Mouse (Mus musculus): ENCODE data around the gene Tnfrsf14. TPM values are rescaled to one million over a fixed set of nuclear protein-coding genes. Genes with fewer than 3 reads are reported as not detected.

The Tnfrsf14 gene
- 67.9 and 70.6 TPM in 2 replicates for polyA plus RNA-seq (2012; rRNA removed)

DNA sequence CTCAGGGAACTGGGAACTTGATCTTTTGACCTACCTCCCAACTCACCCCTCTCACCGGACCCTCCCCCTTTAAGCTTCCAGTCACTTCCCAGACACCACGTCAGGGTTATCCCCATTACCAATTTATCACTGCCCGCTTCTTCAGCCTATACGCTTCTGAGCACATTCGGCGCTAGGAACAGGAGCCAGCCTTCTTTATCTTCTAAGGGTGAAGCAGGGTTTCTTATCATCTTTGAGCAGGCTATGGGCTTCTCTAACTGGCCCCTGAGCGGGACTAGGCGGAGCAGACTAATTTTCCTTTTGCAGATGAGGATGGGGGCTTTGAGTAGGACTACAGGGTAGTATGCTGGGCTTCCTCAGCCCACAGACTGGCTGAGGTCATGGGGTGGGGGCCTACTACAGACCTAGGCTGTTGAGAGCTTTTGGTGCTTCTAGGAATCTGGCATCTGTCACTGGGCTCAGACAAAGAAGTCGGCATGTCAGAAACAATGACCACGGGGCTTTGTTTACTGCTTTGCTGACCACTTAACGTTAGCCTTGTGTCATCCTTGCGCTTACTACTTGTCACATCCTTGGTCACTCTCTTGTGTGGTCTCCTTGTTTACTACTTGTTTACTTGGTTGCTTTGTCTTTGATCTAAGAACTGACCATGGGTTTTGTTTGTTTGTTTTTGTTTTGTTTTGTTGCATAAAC is at the start of gene Tnfrsf14:
TSS of gene Tnfrsf14 (minus strand) at position 169 of the 693 bp plus-strand sequence.

DNA sequence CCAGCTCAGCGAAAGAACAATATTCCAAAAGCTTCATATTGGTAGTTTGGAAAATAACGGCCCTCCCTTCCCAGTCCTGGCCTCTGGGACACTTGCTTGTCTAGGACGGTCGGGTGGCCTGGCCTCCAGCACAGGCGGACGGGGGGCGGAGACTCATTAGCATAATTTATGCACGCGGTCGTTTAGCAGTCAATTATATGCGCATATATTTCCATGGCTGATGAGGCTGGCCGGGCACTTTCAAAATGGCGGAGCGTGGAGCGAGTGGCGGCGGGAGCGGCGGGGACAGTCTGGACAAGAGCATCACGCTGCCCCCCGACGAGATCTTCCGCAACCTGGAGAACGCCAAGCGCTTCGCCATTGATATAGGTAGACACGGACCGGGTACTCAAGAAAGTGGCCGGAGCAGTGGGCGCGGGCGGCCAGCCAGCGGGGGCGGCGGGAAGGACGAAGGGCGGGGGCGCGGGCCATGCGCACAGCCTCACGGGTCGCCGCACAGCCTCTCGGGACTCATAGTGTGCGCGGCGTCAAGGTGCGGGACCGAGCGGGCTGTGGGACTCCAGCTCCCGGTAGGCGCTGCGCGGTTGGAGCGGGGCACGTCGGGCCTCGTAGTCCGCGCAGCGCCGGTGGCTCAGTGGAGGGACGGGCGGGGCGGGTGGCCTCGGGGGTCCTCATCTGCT is 35.7 kb upstream of the Tnfrsf14 start, which contains the start of gene Pank4:
TSS of gene Pank4 (plus strand) at position 223 of the 680 bp plus-strand sequence.

DNA sequence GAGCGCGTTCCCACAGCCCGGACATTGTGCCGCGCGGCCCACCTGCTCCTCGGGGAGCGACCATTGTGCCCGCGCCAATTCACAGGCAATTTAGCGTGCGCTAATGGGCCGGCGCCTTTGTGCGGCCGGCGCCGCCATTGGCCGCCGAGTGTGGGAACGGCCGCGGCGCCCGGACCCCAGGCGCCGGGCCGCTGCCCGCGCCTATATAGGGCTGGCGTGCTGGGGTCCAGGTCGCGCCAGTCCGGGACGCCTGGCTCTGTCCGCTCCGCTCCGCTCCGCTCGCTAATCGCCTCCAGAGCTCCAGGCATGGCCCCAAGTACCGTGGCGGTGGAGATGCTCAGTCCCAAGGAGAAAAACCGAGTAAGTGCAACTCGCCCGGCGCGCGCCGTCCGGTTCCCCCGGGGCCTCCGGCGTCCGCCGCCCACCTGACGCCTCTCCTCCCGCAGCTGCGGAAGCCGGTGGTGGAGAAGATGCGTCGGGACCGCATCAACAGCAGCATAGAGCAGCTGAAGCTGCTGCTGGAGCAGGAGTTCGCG is 32.4 kb upstream of the Tnfrsf14 start, which contains the start of gene Hes5:
TSS of gene Hes5 (plus strand) at position 234 of the 536 bp plus-strand sequence.

DNA sequence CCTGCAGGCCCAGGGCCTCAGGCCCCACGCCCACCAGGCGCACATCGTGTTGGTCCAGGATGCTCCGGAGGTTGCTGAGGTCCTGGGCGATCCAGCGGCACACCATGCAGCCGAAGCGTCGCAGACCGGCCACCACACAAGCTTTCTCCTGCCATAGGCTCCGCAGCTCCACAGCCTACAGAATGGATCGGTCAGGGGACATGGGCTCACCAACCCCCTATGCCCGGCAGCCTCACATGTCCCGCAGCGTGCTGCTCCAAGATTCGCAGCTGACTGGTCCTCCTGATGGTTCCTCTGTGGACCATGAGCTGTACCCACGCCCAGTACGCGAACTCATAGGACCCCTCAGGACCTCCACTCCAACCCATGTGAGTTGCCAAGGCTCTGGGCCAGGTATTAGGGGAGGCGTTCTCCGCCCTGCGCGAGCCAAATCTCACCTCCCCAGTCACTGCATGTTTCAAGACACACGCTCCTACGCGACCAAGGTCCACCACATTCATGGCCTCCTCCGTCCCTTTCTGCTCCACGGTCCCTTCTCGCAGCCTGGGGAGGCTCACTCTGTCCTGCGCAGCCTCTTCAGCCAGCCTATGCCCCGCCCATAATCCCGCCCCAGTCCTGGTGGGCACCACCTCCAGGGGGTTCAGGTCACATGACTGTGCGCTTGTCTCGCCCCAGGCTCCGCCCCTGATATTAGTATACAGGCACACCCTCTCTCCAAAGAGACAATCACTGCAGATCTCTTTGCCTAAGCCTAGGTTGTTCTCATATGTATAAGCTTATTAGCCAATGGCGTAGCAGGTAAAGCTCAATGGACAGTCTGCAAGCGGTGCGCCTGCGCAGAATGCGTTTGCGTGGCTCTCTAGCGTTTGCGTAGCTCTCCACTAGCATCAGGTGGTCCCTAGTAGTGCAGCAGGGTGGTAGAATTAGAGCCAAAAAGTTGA is 29.6 kb downstream of the Tnfrsf14 start, which contains the start of gene Fam213b:
TSS of gene Fam213b (minus strand) at position 630 of the 941 bp plus-strand sequence.

Other genes with a start within 250 kb of the Tnfrsf14 start
- not detected in 2 replicates for gene Ttc34, start 91.1 kb downstream of the Tnfrsf14 start, polyA plus RNA-seq (2012; rRNA removed)
- gene Mmel1, start 59.0 kb downstream of the Tnfrsf14 start, polyA plus RNA-seq (2012; rRNA removed): 0.90 and 1.1 TPM in 2 replicates
- gene Fam213b, start 29.4 kb downstream of the Tnfrsf14 start, polyA plus RNA-seq (2012; rRNA removed): 5.9 and 6.3 TPM in 2 replicates
- gene Hes5, start 32.4 kb upstream of the Tnfrsf14 start, polyA plus RNA-seq (2012; rRNA removed): 0.08 and 0.31 TPM in 2 replicates
- gene Pank4, start 35.6 kb upstream of the Tnfrsf14 start, polyA plus RNA-seq (2012; rRNA removed): 22.7 and 25.5 TPM in 2 replicates
- gene Plch2, start 128.2 kb upstream of the Tnfrsf14 start, polyA plus RNA-seq (2012; rRNA removed): 0.06 and 0.07 TPM in 2 replicates
- gene Pex10, start 138.5 kb upstream of the Tnfrsf14 start, polyA plus RNA-seq (2012; rRNA removed): 8.0 and 8.6 TPM in 2 replicates
- gene Rer1, start 157.8 kb upstream of the Tnfrsf14 start, polyA plus RNA-seq (2012; rRNA removed): 66.9 and 67.5 TPM in 2 replicates
- 2.4 and 2.6 TPM in 2 replicates for gene Morn1, start 158.0 kb upstream of the Tnfrsf14 start, polyA plus RNA-seq (2012; rRNA removed)

All from liver, embryonic 18 days (tissue).